Mouse (Mus musculus) stomach, embryonic 16.5 days (tissue): Measurements from ENCODE around the gene Tbxas1. TPM values are rescaled to one million over a fixed set of nuclear protein-coding genes. Genes with fewer than 3 reads are reported as not detected.

Experiments
- ATAC-seq: fragments of 200-750 bp; cut with Nextera tagmentation; 2 replicates; pipeline ENCODE4 v1.8.0; 2017; ENCODE audit warnings: moderate number of reproducible peaks, moderate TSS enrichment; ENCODE audit not compliant: insufficient read depth, low FRiP score
- H3K27ac ChIP-seq: fragments of 300-500 bp; sonication (generic); 2 replicates; pipeline ENCODE4 v1.5.1; 2014; ENCODE audit warnings: low read length
- H3K27me3 ChIP-seq: fragments of 300-500 bp; sonication (generic); 2 replicates; pipeline ENCODE4 v1.6.1; 2014; ENCODE audit warnings: low read length, control low read depth, mixed read lengths; ENCODE audit not compliant: control insufficient read depth, insufficient read depth
- H3K36me3 ChIP-seq: fragments of 300-500 bp; sonication (generic); 2 replicates; pipeline ENCODE4 v1.6.1; 2014; ENCODE audit warnings: low read length; ENCODE audit not compliant: control insufficient read depth, insufficient read depth
- H3K4me1 ChIP-seq: fragments of 300-500 bp; sonication (generic); 2 replicates; pipeline ENCODE4 v1.6.1; 2014; ENCODE audit warnings: low read length, control low read depth, mixed read lengths; ENCODE audit not compliant: control insufficient read depth, insufficient read depth
- H3K4me2 ChIP-seq: fragments of 300-500 bp; sonication (generic); 2 replicates; pipeline ENCODE4 v1.6.1; 2014; ENCODE audit warnings: low read depth, low read length, mixed read lengths
- H3K4me3 ChIP-seq: fragments of 300-500 bp; sonication (generic); replicated peaks from 2 replicates; pipeline ENCODE4 v1.5.1; 2014; ENCODE audit warnings: mild to moderate bottlenecking, low read length
- H3K9ac ChIP-seq: fragments of 300-500 bp; sonication (generic); 2 replicates; pipeline ENCODE4 v1.6.1; 2014; ENCODE audit warnings: low read length
- H3K9me3 ChIP-seq: fragments of 300-500 bp; sonication (generic); replicated peaks from 2 replicates; pipeline ENCODE4 v1.6.1; 2016; ENCODE audit warnings: low read length, control low read depth; ENCODE audit not compliant: control insufficient read depth
- WGBS: fragments of 180-500 bp; shearing (Covaris S2); extraction: QIAGEN DNeasy Blood & Tissue Kit; methylation state at CpG from one replicate; pipeline ENCODE4 v1.1.7; 2014; 5-methylcytosine and 5-hydroxymethylcytosine counted together
- polyA plus RNA-seq: library from polyadenylated mRNA; unstranded; fragments of >200 nt; fragmentation: Nextera tagmentation; extraction: Ambion mirVana; gene quantifications from 2 replicates; pipeline ENCODE4 v1.2.1, GENCODE M21; 2015

The Tbxas1 gene
- polyA plus RNA-seq, 1 experiment from 2014 or later, result 4.4 TPM

- H3K36me3 ChIP-seq, result no peaks in the 10 kb centered on the region
- H3K27me3 ChIP-seq, result no peaks in the 10 kb centered on the region
- H3K27ac ChIP-seq, result no peak overlapping the region
- no peaks in the 10 kb centered on the region for H3K9me3 ChIP-seq
- no peak overlapping the region for H3K4me3 ChIP-seq
- no peak for ATAC-seq
- H3K4me2 ChIP-seq, result no peak overlapping the region
- WGBS, result 87% methylated on average over 8 of the region's 8 CpGs
- no peaks in the 10 kb centered on the region for H3K4me1 ChIP-seq
- H3K9ac ChIP-seq, result no peak overlapping the region
These were observed 99.5 kb downstream of the Tbxas1 start for GRCm38 (mm10) chr6:38974536-38975268.

GRCm38 (mm10) chr6:38975866-38976265 is 100.7 kb downstream of the Tbxas1 start:
- 73% methylated on average over 4 of the region's 4 CpGs for WGBS
- H3K36me3 ChIP-seq, result no peaks in the 10 kb centered on the region
- no peaks in the 10 kb centered on the region for H3K27me3 ChIP-seq
- no peak overlapping the region for H3K4me3 ChIP-seq
- H3K27ac ChIP-seq, result no peak overlapping the region
- H3K4me2 ChIP-seq, result no peak overlapping the region
- ATAC-seq, result no peak
- no peak overlapping the region for H3K9ac ChIP-seq
- no peaks in the 10 kb centered on the region for H3K4me1 ChIP-seq
- H3K9me3 ChIP-seq, result no peaks in the 10 kb centered on the region

GRCm38 (mm10) chr6:38976355-38976754 is 101.2 kb downstream of the Tbxas1 start:
- 66% methylated on average over 2 of the region's 2 CpGs for WGBS
- no peak; the same call in 1 of the 2 replicates for ATAC-seq
- no peak overlapping the region for H3K27ac ChIP-seq

GRCm38 (mm10) chr6:38980921-38981715 is 105.9 kb downstream of the Tbxas1 start:
- no peak overlapping the region for H3K27ac ChIP-seq
- no peaks in the 10 kb centered on the region for H3K4me1 ChIP-seq
- no peaks in the 10 kb centered on the region for H3K27me3 ChIP-seq
- H3K9me3 ChIP-seq, result no peaks in the 10 kb centered on the region
- 55% methylated on average over 11 of the region's 11 CpGs for WGBS
- no peak overlapping the region for H3K4me2 ChIP-seq
- H3K36me3 ChIP-seq, result no peaks in the 10 kb centered on the region
- no peak for ATAC-seq
- no peak overlapping the region for H3K9ac ChIP-seq
- H3K4me3 ChIP-seq, result no peak overlapping the region

More at GRCm38 (mm10) chr6:38976355-38976754, 101.2 kb downstream of the Tbxas1 start:
- Histone ChIP-seq H3K9ac (no peak overlapping the region), H3K27me3 (no peaks in the 10 kb centered on the region), H3K4me1 (no peaks in the 10 kb centered on the region), H3K9me3 (no peaks in the 10 kb centered on the region), H3K36me3 (no peaks in the 10 kb centered on the region), H3K4me3 (no peak overlapping the region), H3K4me2 (no peak overlapping the region)

GRCm38 (mm10) chr6:38982071-38982470 is 106.9 kb downstream of the Tbxas1 start:
- Histone ChIP-seq H3K4me1 (0 out of 2 replicates have a peak, but pooled peaks cover 2% of the 10 kb centered on the region), H3K9me3 (no peaks in the 10 kb centered on the region), H3K9ac (no peak overlapping the region), H3K4me3 (no peak overlapping the region), H3K27me3 (no peaks in the 10 kb centered on the region), H3K4me2 (no peak overlapping the region), H3K36me3 (no peaks in the 10 kb centered on the region), H3K27ac (no peak overlapping the region)
- WGBS, result 86% methylated on average over 8 of the region's 8 CpGs
- ATAC-seq, result no peak

GRCm38 (mm10) chr6:38982656-38983055 is 107.5 kb downstream of the Tbxas1 start:
- H3K9ac ChIP-seq, result no peak overlapping the region

GRCm38 (mm10) chr6:38983060-38983459 is 107.9 kb downstream of the Tbxas1 start:
- no peaks in the 10 kb centered on the region for H3K36me3 ChIP-seq
- no peaks in the 10 kb centered on the region for H3K9me3 ChIP-seq
- H3K4me3 ChIP-seq, result no peak overlapping the region
- no peak overlapping the region for H3K4me2 ChIP-seq
- ATAC-seq, result no peak
- H3K9ac ChIP-seq, result no peak overlapping the region
- WGBS, result 46% methylated on average over 7 of the region's 7 CpGs
- H3K27me3 ChIP-seq, result no peaks in the 10 kb centered on the region
- H3K27ac ChIP-seq, result no peak overlapping the region
- H3K4me1 ChIP-seq, result 0 out of 2 replicates have a peak, but pooled peaks cover 2% of the 10 kb centered on the region

More at GRCm38 (mm10) chr6:38982656-38983055, 107.5 kb downstream of the Tbxas1 start:
- H3K4me2 ChIP-seq, result no peak overlapping the region
- ATAC-seq, result no peak
- no peaks in the 10 kb centered on the region for H3K9me3 ChIP-seq
- H3K27ac ChIP-seq, result no peak overlapping the region
- H3K36me3 ChIP-seq, result no peaks in the 10 kb centered on the region
- H3K4me3 ChIP-seq, result no peak overlapping the region
- H3K4me1 ChIP-seq, result 0 out of 2 replicates have a peak, but pooled peaks cover 2% of the 10 kb centered on the region
- WGBS, result 66% methylated on average over 4 of the region's 4 CpGs
- no peaks in the 10 kb centered on the region for H3K27me3 ChIP-seq

GRCm38 (mm10) chr6:38984626-38985025 is 109.4 kb downstream of the Tbxas1 start:
- WGBS, result 95% methylated on average over 2 of the region's 2 CpGs
- H3K4me1 ChIP-seq, result 0 out of 2 replicates have a peak, but pooled peaks cover 2% of the 10 kb centered on the region
- no peaks in the 10 kb centered on the region for H3K27me3 ChIP-seq
- H3K4me3 ChIP-seq, result no peak overlapping the region
- no peak for ATAC-seq
- H3K36me3 ChIP-seq, result no peaks in the 10 kb centered on the region
- H3K9me3 ChIP-seq, result no peaks in the 10 kb centered on the region
- H3K9ac ChIP-seq, result no peak overlapping the region
- H3K27ac ChIP-seq, result no peak overlapping the region
- H3K4me2 ChIP-seq, result no peak overlapping the region

GRCm38 (mm10) chr6:38986641-38987040 is 111.4 kb downstream of the Tbxas1 start:
- no peak overlapping the region for H3K4me2 ChIP-seq
- no peaks in the 10 kb centered on the region for H3K27me3 ChIP-seq
- H3K4me3 ChIP-seq, result no peak overlapping the region
- H3K4me1 ChIP-seq, result 0 out of 2 replicates have a peak, but pooled peaks cover 2% of the 10 kb centered on the region
- no peaks in the 10 kb centered on the region for H3K36me3 ChIP-seq
- no peaks in the 10 kb centered on the region for H3K9me3 ChIP-seq
- WGBS, result 38% methylated on average over 10 of the region's 10 CpGs
- no peak for ATAC-seq
- no peak overlapping the region for H3K9ac ChIP-seq
- H3K27ac ChIP-seq, result no peak overlapping the region
